Mouse (Mus musculus) adrenal gland (tissue): ENCODE data around the gene Rab3gap2.

Experiments
- intact Hi-C: fragments of 180-260 bp; cut with DNase I; formaldehyde crosslinking; loops from one replicate; pipeline ENCODE4 v1.15.1; 2025
- microRNA-seq, 2 experiments: library from miRNA; unstranded; fragments of <30 nt; microRNA quantifications; one replicate each; pipeline ENCODE4; 2019

The Rab3gap2 gene

GRCm38 (mm10) chr1:185328721-185329610 is 125.0 kb downstream of the Rab3gap2 start, which contains the start of gene Iars2:
Gene Iars2, minus strand, starts transcription at chr1:185329396.
- intact Hi-C loops = loop anchor here (5.0 kb wide), 2 partner anchors 33 to 37 kb away; partner anchors contain the start of gene Eprs

- intact Hi-C loops = loop anchor here (5.0 kb wide), 2 partner anchors 32 to 38 kb away; partner anchors contain the start of gene Eprs
Observed at GRCm38 (mm10) chr1:185329851-185330250, 125.9 kb downstream of the Rab3gap2 start.

GRCm38 (mm10) chr1:185331364-185331763 is 127.4 kb downstream of the Rab3gap2 start:
- intact Hi-C loops = no loop called here

- intact Hi-C loops = no loop called here
Observed at GRCm38 (mm10) chr1:185331983-185332430, 128.1 kb downstream of the Rab3gap2 start, which contains the start of gene Bpnt1. Gene Bpnt1, plus strand, starts transcription at chr1:185332149.

GRCm38 (mm10) chr1:185333651-185334050 is 129.7 kb downstream of the Rab3gap2 start:
- intact Hi-C loops = no loop called here

GRCm38 (mm10) chr1:185334136-185334535 is 130.2 kb downstream of the Rab3gap2 start:
- intact Hi-C loops = no loop called here

GRCm38 (mm10) chr1:185335231-185335765 is 131.4 kb downstream of the Rab3gap2 start:
- intact Hi-C loops = no loop called here

Small RNAs within 50 kb of the gene (microRNA-seq; reads per million reads assigned to microRNA genes)
- gene Mir194-1 = 0.37 to 0.80 reads per million in 2 experiments
- gene Mir215 = 0.99 to 2.4 reads per million in 2 experiments
- gene Mir664 = 70.0 to 127 reads per million in 2 experiments
